Mouse (Mus musculus) spleen, embryonic (tissue): ENCODE data around the gene Fuk.
"Not testable (repeated sequence)": the region's sequence is repeated elsewhere in the genome, so short reads cannot be mapped to it uniquely, and the experiment has no call there.

Source experiments
- CTCF ChIA-PET: fragments of 350-600 bp; sonication (Branson Sonifier 250); formaldehyde crosslinking; loops from one replicate; lab custom pipeline; 2022; lab: Charles Lee

Fuk gene

DNA sequence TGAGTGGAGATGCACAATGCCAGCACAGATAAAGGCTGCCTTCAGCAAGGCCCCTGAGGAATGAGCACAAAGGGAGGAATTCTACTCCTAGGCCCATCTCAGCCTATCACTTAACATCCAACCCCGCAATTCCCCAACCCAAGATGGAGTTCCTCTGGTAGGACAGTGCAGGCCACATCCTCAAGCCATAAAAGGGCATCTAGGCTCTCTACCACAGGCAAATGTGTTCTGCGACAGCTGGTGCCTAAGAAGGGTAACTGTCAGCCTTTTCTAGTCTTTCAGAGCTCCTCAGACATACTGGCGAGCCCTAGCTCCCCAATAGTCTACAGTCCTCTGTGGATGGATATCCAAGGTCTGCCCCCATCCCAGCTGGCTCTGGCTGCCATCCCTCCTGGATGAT, 15.7 kb downstream of the Fuk start:
- CTCF ChIA-PET: no interaction called here

DNA sequence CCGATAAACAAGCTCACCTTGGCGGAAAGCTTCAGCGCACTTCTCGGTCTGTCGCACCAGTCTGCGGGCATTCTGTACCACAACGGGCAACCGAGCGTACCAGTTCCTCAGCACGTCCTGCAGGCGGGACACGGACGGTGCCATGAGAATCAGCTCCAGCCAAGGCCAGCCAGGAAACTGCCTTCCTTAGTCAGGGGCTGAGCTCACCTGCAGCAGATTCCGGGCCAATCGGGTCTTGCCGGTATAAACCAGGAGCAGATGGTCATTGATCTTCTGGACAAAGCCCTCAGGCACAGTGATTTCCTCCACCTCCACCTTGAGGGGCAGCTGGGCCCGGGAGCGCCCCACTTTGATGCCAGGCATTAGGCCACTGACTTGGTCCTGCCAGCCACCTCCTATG, 18.5 kb downstream of the Fuk start:
- CTCF ChIA-PET: interaction anchor here (1.2 kb wide), 1 partner anchor 66 kb away, joined by 3 read pairs; no protein-coding TSS in a partner anchor

- CTCF ChIA-PET: no interaction called here
Observed at GRCm38 (mm10) chr8:110881741-110882310, 20.5 kb downstream of the Fuk start.

- CTCF ChIA-PET: no interaction called here
Observed at GRCm38 (mm10) chr8:110877862-110878261, 24.4 kb downstream of the Fuk start.

GRCm38 (mm10) chr8:110870501-110870900, 31.8 kb downstream of the Fuk start:
- CTCF ChIA-PET: no interaction called here

- CTCF ChIA-PET: not testable (repeated sequence)
Observed at GRCm38 (mm10) chr8:110861347-110862025, 40.8 kb downstream of the Fuk start.

DNA sequence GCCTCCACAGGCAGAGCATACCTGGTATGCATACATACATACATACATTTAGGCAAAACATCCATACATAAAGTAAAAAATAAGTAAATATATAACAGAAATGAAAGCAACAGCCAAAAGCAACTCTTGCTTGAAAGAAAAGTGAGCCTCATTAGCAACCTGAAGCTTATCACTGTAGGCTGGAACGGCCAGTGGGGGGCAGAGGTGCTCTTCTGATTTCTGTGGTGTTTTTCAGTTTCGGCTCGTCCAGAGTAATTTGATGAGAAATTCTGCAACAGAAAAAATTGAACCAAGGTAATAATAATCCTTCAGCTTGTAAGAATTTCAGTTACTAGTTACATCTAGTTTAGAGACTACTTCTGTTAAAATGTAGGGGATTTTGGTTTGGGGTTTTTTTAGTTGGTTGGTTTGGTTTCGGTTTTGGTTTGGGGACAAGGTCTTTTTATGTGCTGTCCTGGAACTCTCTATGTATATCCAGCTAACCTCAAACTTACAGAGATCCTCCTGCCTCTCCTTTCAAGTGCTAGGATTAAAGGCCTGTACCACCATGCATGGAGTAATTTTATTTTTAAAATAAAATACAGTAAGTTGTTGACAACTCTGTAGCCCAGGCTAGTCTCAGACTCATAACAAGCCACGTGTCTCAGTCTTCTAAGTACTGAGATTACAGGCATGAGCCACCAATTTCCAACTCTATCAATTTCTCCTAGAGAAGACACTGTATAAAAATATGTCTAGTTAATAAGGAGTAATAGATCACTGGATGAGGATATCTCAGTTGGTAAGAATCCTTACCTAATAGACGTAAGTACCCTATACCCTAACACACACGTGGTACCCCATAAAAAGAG, 42.4 kb downstream of the Fuk start:
- CTCF ChIA-PET: interaction anchor here (0.6 to 1.4 kb wide), 2 partner anchors 19 to 357 kb away, joined by 3 to 4 read pairs; no protein-coding TSS in a partner anchor

GRCm38 (mm10) chr8:110856760-110857461, 45.4 kb downstream of the Fuk start:
- CTCF ChIA-PET: no interaction called here

GRCm38 (mm10) chr8:110856073-110856472, 46.2 kb downstream of the Fuk start:
- CTCF ChIA-PET: not testable (repeated sequence)

DNA sequence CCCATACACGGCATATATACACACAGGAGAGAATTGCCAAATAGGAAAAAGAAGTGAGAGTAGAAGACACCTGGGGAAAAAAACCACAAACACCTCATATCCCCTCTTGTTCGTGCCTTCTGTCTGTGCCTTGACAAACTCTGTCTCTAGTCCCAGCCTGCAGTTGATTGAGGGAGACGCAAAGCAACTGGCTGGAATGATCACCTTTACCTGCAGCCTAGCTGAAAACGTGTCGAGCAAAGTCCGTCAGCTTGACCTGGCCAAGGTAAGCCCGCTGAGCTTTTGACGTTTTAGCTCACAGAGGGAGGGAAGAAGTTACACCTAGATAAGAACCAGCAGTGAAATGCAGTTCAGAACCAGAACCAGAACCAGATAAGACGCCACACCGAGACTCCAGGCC, 51.1 kb downstream of the Fuk start:
- CTCF ChIA-PET: no interaction called here

- CTCF ChIA-PET: no interaction called here
Observed at GRCm38 (mm10) chr8:110847645-110848495, 54.4 kb downstream of the Fuk start.

DNA sequence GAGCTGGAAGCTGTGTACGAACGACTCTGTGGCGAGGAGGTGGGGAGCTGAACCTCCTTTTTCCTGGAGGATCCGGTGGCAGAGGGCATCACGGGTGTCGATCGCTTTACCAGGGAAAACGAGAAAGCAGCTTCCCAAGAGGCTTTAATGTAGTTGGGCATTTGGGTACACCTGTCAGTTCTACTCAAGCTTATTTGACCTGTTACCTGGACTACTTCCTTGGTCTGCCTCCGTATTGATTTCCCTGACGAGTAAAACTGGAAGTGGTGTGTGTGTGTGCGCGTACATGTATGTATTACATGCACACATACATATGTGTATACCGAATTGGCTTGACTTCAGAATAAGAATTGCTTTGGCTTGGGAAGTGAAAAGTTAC, 55.1 kb downstream of the Fuk start:
- CTCF ChIA-PET: no interaction called here

GRCm38 (mm10) chr8:110846405-110847170, 55.7 kb downstream of the Fuk start, which contains the start of the genes Cog4 and Sf3b3:
TSS of gene Cog4 (plus strand) at chr8:110846600.
TSS of gene Sf3b3 (minus strand) at chr8:110846787.
- CTCF ChIA-PET: interaction anchor here (0.6 kb wide), 1 partner anchor 191 kb away, joined by 3 read pairs; no protein-coding TSS in a partner anchor

GRCm38 (mm10) chr8:110845821-110846404, 56.4 kb downstream of the Fuk start:
- CTCF ChIA-PET: interaction anchor here (0.7 kb wide), 1 partner anchor 59 kb away, joined by 3 read pairs; no protein-coding TSS in a partner anchor

GRCm38 (mm10) chr8:110844941-110845340, 57.3 kb downstream of the Fuk start:
- CTCF ChIA-PET: interaction anchor here (1.1 kb wide), 1 partner anchor 16 kb away, joined by 6 read pairs; no protein-coding TSS in a partner anchor

DNA sequence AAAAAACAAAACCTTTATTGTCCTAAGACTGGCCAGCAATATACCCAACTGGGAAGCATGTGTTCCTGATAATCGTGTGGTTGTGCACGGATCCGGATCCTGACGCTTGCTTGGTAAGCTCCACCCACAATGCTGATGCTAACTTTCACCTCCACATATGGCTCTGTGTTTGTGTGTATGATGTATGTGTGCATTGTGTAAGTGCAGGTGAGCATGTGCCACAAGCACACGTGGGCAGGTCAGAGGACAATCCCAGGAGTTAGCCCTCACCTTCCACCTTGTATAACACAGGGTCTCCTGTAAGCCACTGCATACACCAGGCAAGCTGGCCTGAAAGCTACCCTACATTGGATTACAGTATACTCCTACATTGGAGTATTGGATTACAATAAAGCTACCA, 59.1 kb downstream of the Fuk start:
- CTCF ChIA-PET: interaction anchor here (0.6 kb wide), 1 partner anchor 153 kb away, joined by 4 read pairs; no protein-coding TSS in a partner anchor

DNA sequence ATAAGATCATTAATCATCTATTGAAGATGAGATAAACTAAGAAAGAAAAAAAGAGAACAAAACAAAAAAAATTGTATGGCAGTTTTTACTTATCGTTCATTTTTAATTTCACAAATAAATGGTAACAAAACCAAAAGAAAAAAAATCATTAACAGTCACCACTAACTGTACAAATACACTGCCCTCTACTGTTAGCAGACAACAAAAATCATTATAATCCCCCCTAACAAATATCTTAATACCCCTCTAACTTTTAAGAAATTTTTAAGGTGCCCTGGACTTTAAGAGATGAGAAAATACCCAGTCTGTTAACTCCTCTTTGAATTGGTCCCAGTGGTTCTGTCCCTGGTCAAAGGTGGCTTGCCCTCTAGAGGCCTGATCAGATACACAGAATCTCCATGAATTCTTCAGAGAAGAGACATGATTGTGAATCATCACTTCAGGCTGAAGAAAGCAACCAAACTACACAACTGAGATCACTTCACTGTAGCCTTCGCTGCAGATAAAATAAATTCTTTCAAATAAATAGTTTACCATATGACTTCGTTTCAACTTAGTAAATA, 60.2 kb downstream of the Fuk start:
- CTCF ChIA-PET: no interaction called here
